Mouse (Mus musculus): ENCODE results near the gene Sc5d. TPM values are rescaled to one million over a fixed set of nuclear protein-coding genes. Genes with fewer than 3 reads are reported as not detected.

Sc5d gene
- total and polyA plus RNA-seq, 3 experiments: 23.3 to 111 (median 77.4) TPM

DNA sequence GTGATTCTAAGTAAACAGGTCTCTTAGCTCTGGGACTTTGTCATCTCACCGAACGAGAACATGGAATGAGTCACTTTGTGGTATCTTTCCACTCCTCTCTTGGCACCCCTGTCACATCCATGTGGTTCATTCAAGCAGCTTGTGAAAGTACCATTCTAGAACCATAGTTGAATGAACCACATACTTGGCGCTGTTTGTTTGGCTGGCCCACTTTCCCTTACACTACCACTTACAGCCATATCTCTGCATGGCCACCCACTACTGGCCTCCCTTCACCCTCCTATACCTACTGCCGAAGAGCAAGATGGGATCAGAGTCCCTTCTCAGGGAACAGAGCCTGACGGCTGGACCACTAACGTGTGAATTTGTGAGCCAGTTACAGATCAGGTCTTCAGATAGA, 54.4 kb downstream of the Sc5d start (continued):
- no peak for TF ChIP-seq GABPA (IDR thresholded peaks at IDR 0.05; ENCODE audit: insufficient replicate concordance, low read depth, low read length)
- TF ChIP-seq ZNF384 (IDR thresholded peaks at IDR 0.05; ENCODE audit: low read depth, low read length): no peak
- TF ChIP-seq USF2 (conservative IDR thresholded peaks at IDR 0.05; ENCODE audit: low read depth, low read length): no peak
- no peak for TF ChIP-seq TCF12 (IDR thresholded peaks at IDR 0.05; ENCODE audit: low read depth, low read length)
- TF ChIP-seq ZC3H11A (IDR thresholded peaks at IDR 0.05; ENCODE audit: low read depth, low read length): no peak
- TF ChIP-seq CHD1 (IDR thresholded peaks at IDR 0.05; ENCODE audit: low read depth, low read length): no peak
- 0 out of 2 replicates have a peak, but pooled peaks have one; percentile 50 for TF ChIP-seq SIN3A (IDR thresholded peaks at IDR 0.05; ENCODE audit: low read length)
- TF ChIP-seq ZMIZ1 (IDR thresholded peaks at IDR 0.05; ENCODE audit: low read depth, low read length): no peak
- no peak for TF ChIP-seq E2F4 (IDR thresholded peaks at IDR 0.05; ENCODE audit: insufficient replicate concordance, low read depth, low read length)
- TF ChIP-seq MAFK (IDR thresholded peaks at IDR 0.05; ENCODE audit: insufficient replicate concordance, low read length): no peak

DNA sequence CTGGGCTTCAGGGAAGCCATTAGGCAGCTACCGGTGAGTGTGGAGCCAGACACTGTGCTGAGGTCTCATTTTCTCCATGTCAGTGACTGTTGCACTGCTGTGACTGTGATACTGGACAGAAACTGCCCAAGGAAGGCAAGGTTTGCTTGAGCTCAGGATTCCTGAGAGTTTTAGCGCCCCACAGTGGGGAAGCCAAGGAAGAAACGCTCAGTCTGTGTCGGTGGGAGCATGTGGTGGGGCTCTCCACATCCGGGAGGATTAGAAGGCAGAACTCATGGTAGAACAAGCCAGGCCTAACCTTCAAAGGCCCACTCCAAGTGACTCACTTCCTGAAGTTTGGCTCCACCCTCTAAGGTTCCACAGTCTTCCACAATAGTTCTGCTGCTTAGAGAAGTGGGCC, 55.6 kb downstream of the Sc5d start:
- H3K36me3 ChIP-seq (replicated peaks in 1 of 2; ENCODE audit: control insufficient read depth in 1 of 2, insufficient read depth in 1 of 2, low read length in 1 of 2): no peaks in the 10 kb centered on the region
- TF ChIP-seq RAD21 (IDR thresholded peaks at IDR 0.05; ENCODE audit: low read depth, low read length) (peak; percentile 23), SIN3A (IDR thresholded peaks at IDR 0.05; ENCODE audit: low read length) (no peak), CTCF (conservative IDR thresholded peaks at IDR 0.05 in 1 of 2, IDR thresholded peaks at IDR 0.05 in 1 of 2; ENCODE audit: low read depth in 2 of 2, low read length in 2 of 2) (peak in 1 of 2 experiments; percentile 38; a peak in 2 of 4 replicates), SMC3 (IDR thresholded peaks at IDR 0.05; ENCODE audit: low read depth, low read length) (peak; percentile 27)
- DNase-seq (ENCODE audit: extremely low read depth): peak; percentile 14
- H3K4me2 ChIP-seq (ENCODE audit: insufficient read depth, low read depth, poor library complexity, severe bottlenecking): no peak overlapping the region
- no peaks in the 10 kb centered on the region for H3K79me2 ChIP-seq (replicated peaks; ENCODE audit: control insufficient read depth, extremely low read depth, insufficient read depth, poor library complexity, severe bottlenecking)
- peaks cover 7 to 26% of the 10 kb centered on the region in 2 experiments for H3K4me1 ChIP-seq (ENCODE audit: control insufficient read depth in 1 of 2, insufficient read depth in 2 of 2)
- no peak overlapping the region for H3K9ac ChIP-seq (ENCODE audit: insufficient read depth, low read depth)
- H3K9me3 ChIP-seq (replicated peaks; ENCODE audit: low read length): no peaks in the 10 kb centered on the region
- H3K27ac ChIP-seq (ENCODE audit: insufficient read depth, low read depth): no peak overlapping the region
- H3K27me3 ChIP-seq (replicated peaks): no peaks in the 10 kb centered on the region
- in situ Hi-C loops (cut with MboI; ENCODE audit: low pct_ligation_motif_present, low pct_unique_long_range_greater_than_20kb, low sequenced_read_pairs) (no loop called here), dilution Hi-C loops (cut with MboI; ENCODE audit: extremely low pct_ligation_motif_present, extremely low pct_unique_long_range_greater_than_20kb, low sequenced_read_pairs) (no loop called here)
- no peak overlapping the region for H3K4me3 ChIP-seq (replicated peaks in 1 of 3; ENCODE audit: low read depth in 2 of 3, low read length in 2 of 3, poor library complexity in 1 of 3)

DNA sequence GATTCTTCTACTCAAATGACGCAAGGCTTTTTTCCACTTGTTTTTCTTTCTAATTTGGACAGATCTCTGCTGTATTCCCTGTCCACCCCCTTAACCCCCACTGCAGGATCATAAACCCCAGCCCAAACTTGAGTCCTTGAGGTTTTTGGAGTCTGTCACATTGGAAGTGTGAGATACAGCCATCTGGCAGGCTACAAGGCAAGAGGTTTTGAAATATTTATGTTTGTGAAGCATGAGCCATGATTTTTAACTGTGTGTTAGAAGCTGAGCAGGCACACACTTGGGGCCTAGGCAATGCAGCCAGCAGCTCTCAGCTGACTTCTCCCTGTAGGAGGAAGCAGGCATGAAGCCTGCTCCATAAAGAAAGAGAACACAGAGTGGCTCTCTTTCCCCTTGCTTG, 57.3 kb downstream of the Sc5d start:
- no peak for TF ChIP-seq EP300 (IDR thresholded peaks at IDR 0.05; ENCODE audit: low read length)
- TF ChIP-seq GABPA (IDR thresholded peaks at IDR 0.05; ENCODE audit: insufficient replicate concordance, low read depth, low read length): no peak
- no peak for TF ChIP-seq MAFK (IDR thresholded peaks at IDR 0.05; ENCODE audit: insufficient replicate concordance, low read length)
- no peak for TF ChIP-seq ZC3H11A (IDR thresholded peaks at IDR 0.05; ENCODE audit: low read depth, low read length)
- TF ChIP-seq MAX (IDR thresholded peaks at IDR 0.05; ENCODE audit: low read length): no peak

More for the DNA sequence above, 57.3 kb downstream of the Sc5d start:
- Histone ChIP-seq H3K4me3 (replicated peaks in 1 of 3; ENCODE audit: low read depth in 2 of 3, low read length in 2 of 3, poor library complexity in 1 of 3) (no peak overlapping the region), H3K79me2 (replicated peaks; ENCODE audit: control insufficient read depth, extremely low read depth, insufficient read depth, poor library complexity, severe bottlenecking) (no peaks in the 10 kb centered on the region), H3K27me3 (replicated peaks) (no peaks in the 10 kb centered on the region), H3K4me1 (ENCODE audit: control insufficient read depth in 1 of 2, insufficient read depth in 2 of 2) (peaks cover 7 to 24% of the 10 kb centered on the region in 2 experiments), H3K9ac (ENCODE audit: insufficient read depth, low read depth) (no peak overlapping the region), H3K9me3 (replicated peaks; ENCODE audit: low read length) (no peaks in the 10 kb centered on the region), H3K4me2 (ENCODE audit: insufficient read depth, low read depth, poor library complexity, severe bottlenecking) (no peak overlapping the region), H3K36me3 (replicated peaks in 1 of 2; ENCODE audit: control insufficient read depth in 1 of 2, insufficient read depth in 1 of 2, low read length in 1 of 2) (no peaks in the 10 kb centered on the region), H3K27ac (ENCODE audit: insufficient read depth, low read depth) (no peak overlapping the region)
- dilution Hi-C loops (cut with MboI; ENCODE audit: extremely low pct_ligation_motif_present, extremely low pct_unique_long_range_greater_than_20kb, low sequenced_read_pairs) (no loop called here), in situ Hi-C loops (cut with MboI; ENCODE audit: low pct_ligation_motif_present, low pct_unique_long_range_greater_than_20kb, low sequenced_read_pairs) (no loop called here)
- DNase-seq (ENCODE audit: extremely low read depth): no peak
